Mouse (Mus musculus) embryonic facial prominence, embryonic 14.5 days (tissue): Measurements from ENCODE around the gene Cpne6. TPM values are rescaled to one million over a fixed set of nuclear protein-coding genes. Genes with fewer than 3 reads are reported as not detected.

Experiments used
- ATAC-seq: fragments of 200-750 bp; cut with Nextera tagmentation; 2 replicates; pipeline ENCODE4 v1.8.0; 2017; ENCODE audit warnings: low read depth, moderate number of reproducible peaks, moderate TSS enrichment
- DNase-seq: peaks from one replicate; pipeline ENCODE4 v3.0.0-alpha.2; 2015; ENCODE audit warnings: low spot score
- H3K27ac ChIP-seq: fragments of 300-500 bp; sonication (generic); replicated peaks from 2 replicates; pipeline ENCODE4 v1.5.1; 2014; ENCODE audit warnings: low read depth, mild to moderate bottlenecking, low read length, moderate library complexity
- H3K27me3 ChIP-seq: fragments of 300-500 bp; sonication (generic); replicated peaks from 2 replicates; pipeline ENCODE4 v1.6.1; 2014; ENCODE audit warnings: low read length; ENCODE audit not compliant: control insufficient read depth, insufficient read depth
- H3K36me3 ChIP-seq: fragments of 300-500 bp; sonication (generic); 2 replicates; pipeline ENCODE4 v1.6.1; 2014; ENCODE audit warnings: low read length, mixed read lengths; ENCODE audit not compliant: control insufficient read depth, insufficient read depth
- H3K4me1 ChIP-seq: fragments of 300-500 bp; sonication (generic); 2 replicates; pipeline ENCODE4 v1.6.1; 2014; ENCODE audit warnings: antibody characterized with exemption, low read length; ENCODE audit not compliant: control insufficient read depth, insufficient read depth
- H3K4me2 ChIP-seq: fragments of 300-500 bp; sonication (generic); 2 replicates; pipeline ENCODE4 v1.6.1; 2014; ENCODE audit warnings: low read depth, mild to moderate bottlenecking, low read length, moderate library complexity, mixed read lengths
- H3K4me3 ChIP-seq: fragments of 300-500 bp; sonication (generic); 2 replicates; pipeline ENCODE4 v1.5.1; 2014; ENCODE audit warnings: low read depth, mild to moderate bottlenecking, low read length
- H3K9ac ChIP-seq: fragments of 300-500 bp; sonication (generic); 2 replicates; pipeline ENCODE4 v1.6.1; 2014; ENCODE audit warnings: low read depth, mild to moderate bottlenecking, low read length, moderate library complexity, mixed read lengths
- H3K9me3 ChIP-seq: fragments of 300-500 bp; sonication (generic); 2 replicates; pipeline ENCODE4 v1.6.1; 2016; ENCODE audit warnings: low read length; ENCODE audit not compliant: control insufficient read depth
- whole genome bisulfite sequencing: fragments of 180-500 bp; shearing (Covaris S2); extraction: QIAGEN DNeasy Blood & Tissue Kit; methylation state at CpG from one replicate; pipeline ENCODE4 v1.1.7; 2014; 5-methylcytosine and 5-hydroxymethylcytosine counted together
- polyA plus RNA-seq: library from polyadenylated mRNA; unstranded; fragments of >200 nt; fragmentation: Nextera tagmentation; extraction: Ambion mirVana; gene quantifications from 2 replicates; pipeline ENCODE4 v1.2.1, GENCODE M21; 2014

The Cpne6 gene
- polyA plus RNA-seq, 1 experiment from 2014 or later = 5.2 TPM

DNA sequence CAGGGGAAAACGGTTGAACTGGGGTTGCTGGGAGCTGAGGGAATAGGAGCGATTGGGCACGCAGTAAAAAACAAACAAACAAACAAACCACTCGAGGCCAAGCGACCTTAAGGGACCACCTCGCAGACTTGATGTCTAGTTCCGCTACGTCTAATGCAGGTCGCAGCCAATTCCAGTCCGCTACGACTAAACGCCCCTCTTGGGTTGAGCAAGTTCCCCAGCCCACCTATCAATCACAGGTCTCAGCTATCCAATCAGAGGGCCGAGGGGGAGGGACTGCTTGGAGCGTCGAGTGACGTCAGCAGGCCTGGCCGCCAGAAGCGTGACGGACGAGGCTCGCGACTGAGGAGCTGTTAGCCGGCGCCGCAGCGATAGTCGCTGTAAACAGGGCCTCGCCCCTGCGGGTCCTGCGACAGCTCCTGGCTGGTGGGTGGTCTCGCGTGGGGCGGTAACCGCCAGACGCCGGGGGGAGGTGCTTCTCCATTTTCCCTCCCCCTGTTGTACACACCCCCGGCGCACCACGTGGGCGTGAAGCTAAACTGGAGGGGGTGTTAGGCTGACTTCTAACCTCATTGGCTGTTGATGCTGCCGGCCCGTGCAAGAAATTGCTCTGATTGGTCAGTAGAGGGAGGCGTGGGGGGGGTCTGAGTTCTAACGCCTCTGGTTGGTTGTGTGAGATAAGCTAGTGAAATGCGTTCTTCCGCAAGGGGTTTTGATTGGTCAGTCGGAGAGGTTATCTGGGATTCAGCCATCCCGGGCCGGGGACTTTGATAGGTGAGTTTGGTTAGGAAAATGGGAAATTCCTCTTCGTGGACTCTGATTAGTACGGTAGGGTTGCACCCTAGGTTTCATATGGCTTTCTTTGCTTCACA lies 50.2 kb downstream of the Cpne6 start, which contains the start of gene A730061H03Rik:
Gene A730061H03Rik (minus strand): TSS at position 205 of the 872 bp plus-strand sequence.
- peak within 1 kb of the TSS; percentile 98 for H3K27ac ChIP-seq
- DNase-seq = peak; percentile 100
- peak within 1 kb of the TSS; percentile 65 for H3K4me2 ChIP-seq
- H3K27me3 ChIP-seq = no peaks in the 10 kb centered on the region
- H3K4me3 ChIP-seq = peak within 1 kb of the TSS; percentile 70
- peaks cover 8% of the 10 kb centered on the region for H3K4me1 ChIP-seq
- no peaks in the 10 kb centered on the region for H3K9me3 ChIP-seq
- H3K9ac ChIP-seq = peak within 1 kb of the TSS; percentile 77
- H3K36me3 ChIP-seq = peaks cover 23% of the 10 kb centered on the region
- WGBS = 0% methylated on average over 34 of the region's 51 CpGs
- ATAC-seq = peak; percentile 95

DNA sequence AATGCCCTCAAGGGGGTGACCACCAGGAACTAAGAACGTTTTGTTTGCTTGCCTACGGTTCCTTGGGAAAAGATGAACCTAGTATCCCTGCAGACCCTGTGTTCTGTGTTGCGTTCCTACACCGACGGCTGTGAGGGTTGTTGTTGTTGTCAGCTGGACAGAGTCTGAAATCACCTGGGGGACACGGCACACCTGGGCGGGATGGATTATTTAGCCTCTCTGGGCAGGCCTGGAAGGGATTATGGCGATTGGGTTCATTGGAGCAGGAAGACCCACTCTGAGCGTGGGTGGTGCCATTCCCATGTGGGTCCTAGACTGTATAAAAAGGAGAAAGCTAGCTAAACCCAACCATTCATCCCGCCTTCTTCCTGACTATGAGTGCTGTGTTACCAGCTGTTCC lies 51.6 kb downstream of the Cpne6 start:
- no peaks in the 10 kb centered on the region for H3K9me3 ChIP-seq
- H3K9ac ChIP-seq = no peak overlapping the region
- H3K4me1 ChIP-seq = peaks cover 8% of the 10 kb centered on the region
- peak overlapping the region; percentile 70; the same call in 1 of the 2 replicates for H3K4me3 ChIP-seq
- no peak overlapping the region for H3K27ac ChIP-seq
- ATAC-seq = no peak
- peak overlapping the region; percentile 65 for H3K4me2 ChIP-seq
- no peaks in the 10 kb centered on the region for H3K27me3 ChIP-seq
- DNase-seq = no peak
- H3K36me3 ChIP-seq = peaks cover 38% of the 10 kb centered on the region
- 81% methylated on average over 10 of the region's 10 CpGs for WGBS

DNA sequence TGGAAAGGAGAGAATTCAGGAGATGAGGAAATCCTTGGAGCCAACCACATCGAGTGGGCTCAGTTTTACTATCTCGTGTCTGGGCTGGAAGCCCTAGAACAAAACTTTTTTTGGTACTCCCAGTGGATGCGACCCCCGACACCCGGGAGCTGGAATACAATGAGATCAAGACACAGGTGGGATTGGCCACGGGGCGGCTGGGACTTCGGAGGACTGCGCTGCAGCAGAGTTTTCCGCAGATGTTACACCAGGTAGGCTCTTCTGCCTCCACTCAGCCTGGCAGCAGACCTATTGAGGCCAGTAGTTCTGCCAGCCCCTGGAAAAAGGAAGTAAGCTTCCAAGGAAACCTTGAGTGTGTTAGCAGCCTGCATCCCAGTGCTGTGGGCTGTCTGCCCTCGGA lies 53.0 kb downstream of the Cpne6 start:
- H3K36me3 ChIP-seq = peaks cover 50% of the 10 kb centered on the region
- peaks cover 8% of the 10 kb centered on the region for H3K4me1 ChIP-seq
- H3K27ac ChIP-seq = no peak overlapping the region
- no peak overlapping the region for H3K4me3 ChIP-seq
- H3K9ac ChIP-seq = no peak overlapping the region
- H3K9me3 ChIP-seq = no peaks in the 10 kb centered on the region
- no peak for DNase-seq
- H3K4me2 ChIP-seq = no peak overlapping the region
- ATAC-seq = no peak
- 84% methylated on average over 11 of the region's 11 CpGs for WGBS
- H3K27me3 ChIP-seq = no peaks in the 10 kb centered on the region

DNA sequence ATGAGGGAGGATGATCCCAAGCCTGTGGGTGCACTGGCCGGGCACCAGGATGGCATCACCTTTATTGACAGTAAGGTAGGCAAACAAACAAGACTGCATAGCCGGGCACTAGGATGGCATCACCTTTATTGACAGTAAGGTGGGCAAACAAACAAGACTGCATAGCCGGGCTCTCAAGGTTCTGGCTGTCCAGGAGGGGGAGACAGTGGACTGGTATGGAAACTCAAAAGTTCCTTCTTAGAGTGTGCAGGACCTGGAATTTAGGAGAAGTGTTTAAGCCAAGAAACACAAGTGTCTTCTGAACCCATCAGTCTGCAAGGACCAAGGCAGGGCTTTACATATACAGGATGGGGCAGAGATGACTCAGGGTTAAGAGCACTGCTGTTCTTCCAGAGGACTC lies 55.5 kb downstream of the Cpne6 start:
- H3K36me3 ChIP-seq = peaks cover 58% of the 10 kb centered on the region
- no peak overlapping the region for H3K9ac ChIP-seq
- 84% methylated on average over 3 of the region's 3 CpGs for WGBS
- H3K9me3 ChIP-seq = no peaks in the 10 kb centered on the region
- ATAC-seq (no peak), DNase-seq (no peak)
- H3K27me3 ChIP-seq = no peaks in the 10 kb centered on the region
- H3K4me1 ChIP-seq = peaks cover 8% of the 10 kb centered on the region
- no peak overlapping the region for H3K4me3 ChIP-seq
- H3K4me2 ChIP-seq = no peak overlapping the region
- no peak overlapping the region for H3K27ac ChIP-seq

Other genes starting within 250 kb of the Cpne6 start
- gene Dhrs4, start 31.7 kb upstream of the Cpne6 start, polyA plus RNA-seq = 46.9 and 47.4 TPM in 2 replicates
- gene Carmil3, start 19.8 kb upstream of the Cpne6 start, polyA plus RNA-seq = 3.4 and 3.9 TPM in 2 replicates
- not detected in 2 replicates for gene Nrl, start 14.5 kb downstream of the Cpne6 start, polyA plus RNA-seq
- gene Pck2, start 29.8 kb downstream of the Cpne6 start, polyA plus RNA-seq = 28.1 and 32.7 TPM in 2 replicates
- gene Dcaf11, start 49.6 kb downstream of the Cpne6 start, polyA plus RNA-seq = 55.1 and 57.7 TPM in 2 replicates
- 1.1 and 1.2 TPM in 2 replicates for gene A730061H03Rik, start 50.0 kb downstream of the Cpne6 start, polyA plus RNA-seq
- gene Fitm1, start 65.2 kb downstream of the Cpne6 start, polyA plus RNA-seq = 36.5 and 46.9 TPM in 2 replicates
- 119 and 123 TPM in 2 replicates for gene Psme1, start 67.7 kb downstream of the Cpne6 start, polyA plus RNA-seq
- 9.9 and 12.6 TPM in 2 replicates for gene Emc9, start 74.9 kb downstream of the Cpne6 start, polyA plus RNA-seq
- gene Psme2, start 80.7 kb downstream of the Cpne6 start, polyA plus RNA-seq = 249 TPM in 2 replicates
- gene Rnf31, start 81.3 kb downstream of the Cpne6 start, polyA plus RNA-seq = 11.7 and 13.7 TPM in 2 replicates
- 10.8 and 12.1 TPM in 2 replicates for gene Irf9, start 93.1 kb downstream of the Cpne6 start, polyA plus RNA-seq
- 2.0 and 2.3 TPM in 2 replicates for gene Rec8, start 107.6 kb downstream of the Cpne6 start, polyA plus RNA-seq
- 127 and 134 TPM in 2 replicates for gene Ipo4, start 125.5 kb downstream of the Cpne6 start, polyA plus RNA-seq
- gene Gm49378, start 127.5 kb downstream of the Cpne6 start, polyA plus RNA-seq = 0.79 and 2.8 TPM in 2 replicates
- 106 and 108 TPM in 2 replicates for gene Tm9sf1, start 133.4 kb downstream of the Cpne6 start, polyA plus RNA-seq
- gene Tssk4, start 139.7 kb downstream of the Cpne6 start, polyA plus RNA-seq = 0.97 and 1.0 TPM in 2 replicates
- gene Mdp1, start 150.1 kb downstream of the Cpne6 start, polyA plus RNA-seq = 42.6 and 48.3 TPM in 2 replicates
- gene Gmpr2, start 161.5 kb downstream of the Cpne6 start, polyA plus RNA-seq = 49.6 and 54.8 TPM in 2 replicates
- 524 and 534 TPM in 2 replicates for gene Nedd8, start 161.7 kb downstream of the Cpne6 start, polyA plus RNA-seq
- 32.2 and 36.2 TPM in 2 replicates for gene Tinf2, start 171.4 kb downstream of the Cpne6 start, polyA plus RNA-seq
- 7.1 and 8.0 TPM in 2 replicates for gene Tgm1, start 203.5 kb downstream of the Cpne6 start, polyA plus RNA-seq
- 20.7 and 20.9 TPM in 2 replicates for gene Rabggta, start 211.8 kb downstream of the Cpne6 start, polyA plus RNA-seq
- 76.5 and 83.8 TPM in 2 replicates for gene Dhrs1, start 235.2 kb downstream of the Cpne6 start, polyA plus RNA-seq
- 32.6 and 36.9 TPM in 2 replicates for gene Nop9, start 235.2 kb downstream of the Cpne6 start, polyA plus RNA-seq
- 0.33 and 0.59 TPM in 2 replicates for gene Cideb, start 248.0 kb downstream of the Cpne6 start, polyA plus RNA-seq